Mouse (Mus musculus): Measurements from ENCODE around the gene Lrrc7. TPM values are rescaled to one million over a fixed set of nuclear protein-coding genes. Genes with fewer than 3 reads are reported as not detected.

Lrrc7 gene
- total and polyA plus RNA-seq, 3 experiments = 0.07 TPM; not detected in 2

DNA sequence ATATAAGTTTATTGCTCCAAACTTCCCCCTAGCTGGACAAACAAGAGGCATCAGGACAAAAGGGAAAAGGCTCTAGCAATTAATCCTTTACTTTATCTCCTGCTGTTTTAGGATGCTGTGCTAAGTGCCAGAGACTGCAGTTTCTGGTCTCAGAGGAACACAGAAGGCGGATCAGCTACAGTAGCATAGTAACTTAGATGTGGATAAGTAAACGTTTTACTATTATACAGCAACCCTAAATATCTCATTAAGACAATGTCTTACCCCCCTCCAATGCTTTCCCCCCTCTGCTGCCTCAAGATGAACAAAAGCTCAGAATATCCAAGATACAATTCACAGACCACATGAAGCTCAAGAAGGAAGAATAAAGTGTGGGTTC lies 174.0 kb downstream of the Lrrc7 start:
- in situ Hi-C loops (cut with MboI; ENCODE audit: low pct_ligation_motif_present, low pct_unique_long_range_greater_than_20kb, low sequenced_read_pairs) = loop anchor here (25.0 kb wide), 1 partner anchor 1149 kb away; no protein-coding TSS in a partner anchor
- no peak for TF ChIP-seq KAT2A (IDR thresholded peaks at IDR 0.05; ENCODE audit: insufficient replicate concordance, low read length)
- dilution Hi-C loops (cut with MboI; ENCODE audit: extremely low pct_ligation_motif_present, extremely low pct_unique_long_range_greater_than_20kb, low sequenced_read_pairs) = no loop called here

DNA sequence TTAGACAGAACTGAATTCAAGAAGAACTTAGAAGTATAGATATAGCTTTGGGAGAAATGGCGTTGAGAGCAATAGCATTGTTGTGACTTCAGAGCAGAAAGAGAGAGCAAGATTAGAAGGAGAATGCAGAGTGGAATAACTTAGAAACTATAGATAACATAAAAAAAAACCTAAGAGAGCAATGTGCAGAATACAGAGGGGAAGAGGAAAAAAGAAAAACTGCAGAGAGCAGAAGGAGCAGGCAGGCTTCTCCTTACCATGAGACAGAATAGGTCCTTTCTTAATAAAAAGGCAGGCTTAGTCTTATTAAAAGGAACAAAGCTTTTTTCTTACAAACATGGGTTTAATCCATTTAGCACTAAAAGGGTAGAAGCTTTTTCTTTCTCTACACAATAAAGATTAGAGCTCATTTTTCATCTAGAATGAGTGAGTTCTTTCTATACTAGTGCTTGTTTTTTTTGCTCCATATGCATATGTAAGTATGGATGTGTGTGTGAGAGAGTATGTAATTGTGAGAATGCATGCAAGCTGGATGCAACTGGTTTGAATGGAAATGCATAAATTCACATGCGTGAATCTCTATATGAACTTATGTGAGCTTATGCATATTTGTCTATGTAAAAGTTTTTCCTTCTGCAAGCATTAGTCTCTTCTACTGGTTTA lies 174.5 kb downstream of the Lrrc7 start:
- DNase-seq (ENCODE audit: extremely low read depth) = no peak
- Histone ChIP-seq H3K4me3 (replicated peaks in 1 of 3; ENCODE audit: low read depth in 2 of 3, low read length in 2 of 3, poor library complexity in 1 of 3) (no peak overlapping the region), H3K4me1 (ENCODE audit: control insufficient read depth in 1 of 2, insufficient read depth in 2 of 2) (peaks cover 0 to 3% of the 10 kb centered on the region in 2 experiments; a peak in 1 of 4 replicates), H3K27me3 (replicated peaks) (no peaks in the 10 kb centered on the region), H3K36me3 (replicated peaks in 1 of 2; ENCODE audit: control insufficient read depth in 1 of 2, insufficient read depth in 1 of 2, low read length in 1 of 2) (no peaks in the 10 kb centered on the region), H3K27ac (ENCODE audit: insufficient read depth, low read depth) (no peak overlapping the region), H3K9ac (ENCODE audit: insufficient read depth, low read depth) (no peak overlapping the region), H3K79me2 (replicated peaks; ENCODE audit: control insufficient read depth, extremely low read depth, insufficient read depth, poor library complexity, severe bottlenecking) (no peaks in the 10 kb centered on the region), H3K4me2 (ENCODE audit: insufficient read depth, low read depth, poor library complexity, severe bottlenecking) (no peak overlapping the region), H3K9me3 (replicated peaks; ENCODE audit: low read length) (no peaks in the 10 kb centered on the region)
- dilution Hi-C loops (cut with MboI; ENCODE audit: extremely low pct_ligation_motif_present, extremely low pct_unique_long_range_greater_than_20kb, low sequenced_read_pairs) (no loop called here), in situ Hi-C loops (cut with MboI; ENCODE audit: low pct_ligation_motif_present, low pct_unique_long_range_greater_than_20kb, low sequenced_read_pairs) (loop anchor here (25.0 kb wide), 1 partner anchor 1150 kb away; no protein-coding TSS in a partner anchor)
- TF ChIP-seq RCOR1 (conservative IDR thresholded peaks at IDR 0.05; ENCODE audit: low read depth, low read length) = no peak
- no peak for TF ChIP-seq ZNF384 (IDR thresholded peaks at IDR 0.05; ENCODE audit: low read depth, low read length)
- no peak for TF ChIP-seq MXI1 (IDR thresholded peaks at IDR 0.05; ENCODE audit: low read depth, low read length)
- no peak for TF ChIP-seq POLR2A (IDR thresholded peaks at IDR 0.05; ENCODE audit: low read depth, low read length)
- no peak for TF ChIP-seq HCFC1 (IDR thresholded peaks at IDR 0.05; ENCODE audit: low read depth, low read length)
- TF ChIP-seq IRF4 (IDR thresholded peaks at IDR 0.05; ENCODE audit: low read depth, low read length) = no peak
- no peak for TF ChIP-seq BHLHE40 (IDR thresholded peaks at IDR 0.05; ENCODE audit: low read depth, low read length)
- no peak for TF ChIP-seq POLR2AphosphoS2 (IDR thresholded peaks at IDR 0.05; ENCODE audit: low read depth, low read length)
- TF ChIP-seq ZKSCAN1 (IDR thresholded peaks at IDR 0.05; ENCODE audit: borderline replicate concordance, low read depth, low read length) = no peak
- TF ChIP-seq RAD21 (IDR thresholded peaks at IDR 0.05; ENCODE audit: low read depth, low read length) = no peak
- no peak for TF ChIP-seq MAX (IDR thresholded peaks at IDR 0.05; ENCODE audit: low read length)

More for the DNA sequence above, 174.0 kb downstream of the Lrrc7 start:
- Histone ChIP-seq H3K4me3 (replicated peaks in 1 of 3; ENCODE audit: low read depth in 2 of 3, low read length in 2 of 3, poor library complexity in 1 of 3) (no peak overlapping the region), H3K27ac (ENCODE audit: insufficient read depth, low read depth) (no peak overlapping the region), H3K9me3 (replicated peaks; ENCODE audit: low read length) (no peaks in the 10 kb centered on the region), H3K4me1 (ENCODE audit: control insufficient read depth in 1 of 2, insufficient read depth in 2 of 2) (peaks cover 0 to 3% of the 10 kb centered on the region in 2 experiments; a peak in 1 of 4 replicates), H3K36me3 (replicated peaks in 1 of 2; ENCODE audit: control insufficient read depth in 1 of 2, insufficient read depth in 1 of 2, low read length in 1 of 2) (no peaks in the 10 kb centered on the region), H3K27me3 (replicated peaks) (no peaks in the 10 kb centered on the region), H3K4me2 (ENCODE audit: insufficient read depth, low read depth, poor library complexity, severe bottlenecking) (no peak overlapping the region), H3K9ac (ENCODE audit: insufficient read depth, low read depth) (no peak overlapping the region), H3K79me2 (replicated peaks; ENCODE audit: control insufficient read depth, extremely low read depth, insufficient read depth, poor library complexity, severe bottlenecking) (no peaks in the 10 kb centered on the region)
- no peak for DNase-seq (ENCODE audit: extremely low read depth)

DNA sequence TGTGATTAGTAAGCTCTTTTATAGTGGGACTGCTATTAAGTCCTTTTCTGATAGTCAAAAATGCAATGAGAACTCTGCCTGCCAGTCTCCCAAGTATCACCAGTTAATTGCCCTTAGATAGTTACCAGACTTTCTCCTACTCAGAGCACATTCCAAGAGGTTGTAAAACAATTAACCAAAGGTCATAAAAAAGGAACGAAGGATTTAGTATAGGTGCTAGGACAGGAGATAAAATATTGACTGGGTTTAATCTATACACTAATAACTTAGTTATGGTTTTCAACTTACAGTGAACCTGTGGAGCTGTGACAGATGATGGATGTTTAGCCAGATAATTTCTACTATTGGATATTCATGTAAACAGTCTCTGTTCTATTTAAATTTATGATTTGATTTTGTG lies 175.2 kb downstream of the Lrrc7 start:
- DNase-seq (ENCODE audit: extremely low read depth) = no peak
- in situ Hi-C loops (cut with MboI; ENCODE audit: low pct_ligation_motif_present, low pct_unique_long_range_greater_than_20kb, low sequenced_read_pairs) (loop anchor here (25.0 kb wide), 1 partner anchor 1150 kb away; no protein-coding TSS in a partner anchor), dilution Hi-C loops (cut with MboI; ENCODE audit: extremely low pct_ligation_motif_present, extremely low pct_unique_long_range_greater_than_20kb, low sequenced_read_pairs) (no loop called here)
- Histone ChIP-seq H3K27ac (ENCODE audit: insufficient read depth, low read depth) (no peak overlapping the region), H3K27me3 (replicated peaks) (no peaks in the 10 kb centered on the region), H3K79me2 (replicated peaks; ENCODE audit: control insufficient read depth, extremely low read depth, insufficient read depth, poor library complexity, severe bottlenecking) (no peaks in the 10 kb centered on the region), H3K4me3 (replicated peaks in 1 of 3; ENCODE audit: low read depth in 2 of 3, low read length in 2 of 3, poor library complexity in 1 of 3) (no peak overlapping the region), H3K4me2 (ENCODE audit: insufficient read depth, low read depth, poor library complexity, severe bottlenecking) (no peak overlapping the region), H3K36me3 (replicated peaks in 1 of 2; ENCODE audit: control insufficient read depth in 1 of 2, insufficient read depth in 1 of 2, low read length in 1 of 2) (no peaks in the 10 kb centered on the region), H3K4me1 (ENCODE audit: control insufficient read depth in 1 of 2, insufficient read depth in 2 of 2) (peaks cover 0 to 3% of the 10 kb centered on the region in 2 experiments; a peak in 1 of 4 replicates), H3K9ac (ENCODE audit: insufficient read depth, low read depth) (no peak overlapping the region), H3K9me3 (replicated peaks; ENCODE audit: low read length) (no peaks in the 10 kb centered on the region)
- no peak for TF ChIP-seq HCFC1 (IDR thresholded peaks at IDR 0.05; ENCODE audit: low read depth, low read length)

Data from CH12.LX (cell line).